Mouse (Mus musculus) kidney, postnatal 0 days (tissue): ENCODE measurements around the gene Nkain4. TPM values are rescaled to one million over a fixed set of nuclear protein-coding genes. Genes with fewer than 3 reads are reported as not detected.

ENCODE experiments used
- ATAC-seq: fragments of 200-750 bp; cut with Nextera tagmentation; replicated peaks from 2 replicates; pipeline ENCODE4 v1.8.0; 2017; ENCODE audit warnings: low read depth, moderate number of reproducible peaks, moderate TSS enrichment, moderate library complexity; ENCODE audit not compliant: low FRiP score
- DNase-seq: peaks from one replicate; pipeline ENCODE4 v3.0.0-alpha.2; 2016; ENCODE audit warnings: low spot score
- H3K27ac ChIP-seq: fragments of 300-500 bp; sonication (generic); 2 replicates; pipeline ENCODE4 v1.5.1; 2014; ENCODE audit warnings: mild to moderate bottlenecking
- H3K27me3 ChIP-seq: fragments of 300-500 bp; sonication (generic); 2 replicates; pipeline ENCODE4 v1.6.1; 2014; ENCODE audit warnings: low read length, mixed read lengths; ENCODE audit not compliant: insufficient read depth
- H3K36me3 ChIP-seq: fragments of 300-500 bp; sonication (generic); 2 replicates; pipeline ENCODE4 v1.6.1; 2014; ENCODE audit warnings: low read length, mixed read lengths; ENCODE audit not compliant: insufficient read depth
- H3K4me1 ChIP-seq: fragments of 300-500 bp; sonication (generic); replicated peaks from 2 replicates; pipeline ENCODE4 v1.6.1; 2014; ENCODE audit warnings: antibody characterized with exemption, low read length, mixed read lengths; ENCODE audit not compliant: insufficient read depth
- H3K4me2 ChIP-seq: fragments of 300-500 bp; sonication (generic); 2 replicates; pipeline ENCODE4 v1.6.1; 2014; ENCODE audit warnings: mild to moderate bottlenecking, low read length, moderate library complexity, mixed read lengths
- H3K4me3 ChIP-seq: fragments of 300-500 bp; sonication (generic); replicated peaks from 2 replicates; pipeline ENCODE4 v1.5.1; 2014; ENCODE audit warnings: low read depth, low read length
- H3K9ac ChIP-seq: fragments of 300-500 bp; sonication (generic); 2 replicates; pipeline ENCODE4 v1.6.1; 2014; ENCODE audit warnings: low read depth, low read length
- H3K9me3 ChIP-seq: fragments of 300-500 bp; sonication (generic); replicated peaks from 2 replicates; pipeline ENCODE4 v1.6.1; 2016; ENCODE audit warnings: low read length, inconsistent platforms, mixed read lengths
- CTCF ChIP-seq: IDR thresholded peaks from 2 replicates; pipeline ENCODE4 v1.5.1; 2016; ENCODE audit warnings: antibody characterized with exemption, low read depth, mild to moderate bottlenecking, moderate library complexity
- WGBS: fragments of 180-500 bp; shearing (Covaris S2); extraction: QIAGEN DNeasy Blood & Tissue Kit; methylation state at CpG from one replicate; pipeline ENCODE4 v1.1.7; 2014; 5-methylcytosine and 5-hydroxymethylcytosine counted together
- polyA plus RNA-seq: library from polyadenylated mRNA; unstranded; fragments of >200 nt; fragmentation: Nextera tagmentation; extraction: Ambion mirVana; gene quantifications from 2 replicates; pipeline ENCODE4 v1.2.1, GENCODE M21; 2015

Gene Nkain4
- polyA plus RNA-seq, 1 experiment from 2014 or later = 24.1 TPM

- Histone ChIP-seq H3K4me3 (no peak overlapping the region), H3K9ac (no peak overlapping the region), H3K4me2 (no peak overlapping the region), H3K27me3 (peaks cover 47% of the 10 kb centered on the region), H3K4me1 (peaks cover 16% of the 10 kb centered on the region), H3K27ac (no peak overlapping the region), H3K36me3 (no peaks in the 10 kb centered on the region), H3K9me3 (no peaks in the 10 kb centered on the region)
- 74% methylated on average over 11 of the region's 11 CpGs for WGBS
- TF ChIP-seq CTCF = no peak
- no peak for ATAC-seq
- no peak for DNase-seq
Observed at GRCm38 (mm10) chr2:180895837-180896525, 58.5 kb downstream of the Nkain4 start.

DNA sequence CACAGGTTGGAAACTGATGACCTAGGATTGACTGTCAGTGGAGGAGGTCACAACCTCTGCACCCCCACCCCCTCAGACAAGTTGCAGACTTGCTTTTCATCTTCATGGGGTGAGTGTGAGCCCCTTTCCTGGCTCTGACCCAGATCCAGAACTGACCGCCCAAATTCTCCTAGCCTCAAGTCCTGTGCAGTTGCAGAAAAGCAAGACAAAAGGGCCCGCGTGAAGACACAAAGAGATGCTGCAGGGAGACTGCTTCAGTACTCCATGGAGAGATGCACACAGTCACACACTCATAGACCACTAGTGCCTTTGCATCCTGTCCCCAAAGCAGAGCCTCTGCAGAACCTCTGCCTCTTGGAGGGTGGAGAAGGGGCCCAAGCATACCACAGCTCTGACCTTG, 59.2 kb downstream of the Nkain4 start:
- TF ChIP-seq CTCF = no peak
- no peak for ATAC-seq
- 86% methylated on average over 3 of the region's 3 CpGs for WGBS

DNA sequence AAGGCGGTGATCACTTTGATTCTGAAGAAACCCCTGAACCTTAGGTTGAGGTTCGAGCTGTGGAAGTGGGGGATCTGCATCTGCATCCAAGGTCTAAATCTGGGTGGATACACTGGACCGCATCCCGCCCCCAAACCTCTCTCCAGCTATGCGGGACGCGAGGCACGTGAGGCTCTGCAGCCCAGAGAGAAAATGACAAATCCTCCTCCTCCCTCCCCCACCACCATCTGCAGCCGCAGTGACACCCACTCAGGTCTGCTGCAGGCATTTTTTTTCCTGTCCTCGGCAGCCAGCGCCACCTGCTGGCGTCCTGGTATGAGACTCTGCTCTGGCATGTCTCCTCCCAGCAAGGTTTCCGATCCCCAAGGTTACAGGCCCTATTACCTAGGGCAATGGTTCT, 59.8 kb downstream of the Nkain4 start:
- Histone ChIP-seq H3K4me1 (peaks cover 24% of the 10 kb centered on the region), H3K36me3 (no peaks in the 10 kb centered on the region), H3K27ac (no peak overlapping the region), H3K9me3 (no peaks in the 10 kb centered on the region), H3K9ac (no peak overlapping the region), H3K4me3 (no peak overlapping the region), H3K27me3 (peaks cover 59% of the 10 kb centered on the region), H3K4me2 (no peak overlapping the region)
- no peak for ATAC-seq
- 4% methylated on average over 13 of the region's 13 CpGs for WGBS
- peak; percentile 74 for DNase-seq
- peak; percentile 71 for TF ChIP-seq CTCF

More for the DNA sequence above, 59.2 kb downstream of the Nkain4 start:
- peaks cover 53% of the 10 kb centered on the region for H3K27me3 ChIP-seq
- DNase-seq = no peak
- no peak overlapping the region for H3K27ac ChIP-seq
- H3K4me2 ChIP-seq = no peak overlapping the region
- no peak overlapping the region for H3K9ac ChIP-seq
- no peaks in the 10 kb centered on the region for H3K36me3 ChIP-seq
- H3K4me1 ChIP-seq = peaks cover 20% of the 10 kb centered on the region
- no peaks in the 10 kb centered on the region for H3K9me3 ChIP-seq
- no peak overlapping the region for H3K4me3 ChIP-seq

DNA sequence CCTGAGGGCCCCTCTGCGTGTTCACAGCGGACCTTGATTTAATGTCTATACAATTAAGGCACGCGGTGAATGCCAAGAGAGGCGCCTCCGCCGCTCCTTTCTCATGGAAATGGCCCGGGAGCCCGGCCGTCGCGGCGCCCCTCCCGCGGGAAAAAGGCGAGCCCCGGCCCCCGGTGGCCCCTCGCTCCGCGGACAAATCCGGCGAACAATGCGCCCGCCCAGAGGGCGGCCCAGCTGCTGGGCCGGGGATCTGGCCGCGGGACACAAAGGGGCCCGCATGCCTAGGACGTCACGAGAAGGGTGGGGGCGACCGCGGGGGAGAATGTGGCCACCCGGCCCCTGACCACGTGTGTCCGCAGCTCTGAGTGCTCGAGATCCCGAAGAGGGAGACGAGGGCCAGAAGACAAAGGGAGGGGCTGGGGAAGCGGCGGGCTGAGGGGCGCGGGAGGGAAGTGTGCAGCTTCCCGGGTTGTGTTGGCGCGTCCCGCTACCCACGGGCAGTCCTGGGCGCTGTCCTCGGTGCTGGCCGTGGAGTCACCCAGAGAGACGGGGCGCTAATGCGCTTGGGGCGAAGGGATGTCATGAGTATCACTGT, 60.4 kb downstream of the Nkain4 start:
- Histone ChIP-seq H3K4me1 (peaks cover 24% of the 10 kb centered on the region), H3K27me3 (peaks cover 65% of the 10 kb centered on the region), H3K9ac (no peak overlapping the region), H3K36me3 (no peaks in the 10 kb centered on the region), H3K4me2 (peak overlapping the region; percentile 71), H3K4me3 (peak overlapping the region; percentile 42), H3K9me3 (no peaks in the 10 kb centered on the region), H3K27ac (no peak overlapping the region)
- ATAC-seq (no peak), DNase-seq (peak; percentile 67)
- WGBS = under 1% methylated on average over 56 of the region's 57 CpGs
- TF ChIP-seq CTCF = no peak

DNA sequence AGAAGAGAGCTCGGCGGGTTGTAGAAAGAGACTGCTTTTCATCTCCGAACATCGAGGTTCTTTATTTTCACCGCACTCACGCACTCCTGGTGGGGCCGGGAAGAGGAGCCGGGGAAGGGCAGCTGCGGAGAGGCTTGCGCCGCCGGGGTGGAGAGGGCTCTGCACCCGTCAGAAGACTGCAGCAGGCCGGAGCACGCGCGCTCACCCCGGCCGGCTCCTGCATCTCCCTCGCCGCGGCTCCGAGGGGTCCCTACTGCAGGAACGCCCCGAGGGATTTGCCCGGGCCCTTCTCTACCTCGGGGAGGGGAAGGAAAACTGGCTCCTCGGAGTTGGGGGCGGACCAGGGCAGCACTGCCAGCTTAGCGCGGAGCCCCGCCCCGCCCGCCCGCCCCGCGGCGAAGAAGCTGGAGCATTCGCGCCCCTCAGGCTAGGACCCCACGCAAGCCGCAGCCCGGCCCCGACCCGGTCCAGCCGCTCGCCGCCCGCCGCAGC, 60.9 kb downstream of the Nkain4 start:
- Histone ChIP-seq H3K27ac (no peak overlapping the region), H3K9me3 (no peaks in the 10 kb centered on the region), H3K4me3 (peak overlapping the region; percentile 42), H3K36me3 (no peaks in the 10 kb centered on the region), H3K4me2 (peak overlapping the region; percentile 71), H3K27me3 (peaks cover 66% of the 10 kb centered on the region), H3K4me1 (peaks cover 24% of the 10 kb centered on the region), H3K9ac (no peak overlapping the region)
- under 1% methylated on average over 49 of the region's 50 CpGs for WGBS
- TF ChIP-seq CTCF = no peak
- ATAC-seq (0 out of 2 replicates have a peak, but pooled peaks have one; percentile 12), DNase-seq (no peak)

DNA sequence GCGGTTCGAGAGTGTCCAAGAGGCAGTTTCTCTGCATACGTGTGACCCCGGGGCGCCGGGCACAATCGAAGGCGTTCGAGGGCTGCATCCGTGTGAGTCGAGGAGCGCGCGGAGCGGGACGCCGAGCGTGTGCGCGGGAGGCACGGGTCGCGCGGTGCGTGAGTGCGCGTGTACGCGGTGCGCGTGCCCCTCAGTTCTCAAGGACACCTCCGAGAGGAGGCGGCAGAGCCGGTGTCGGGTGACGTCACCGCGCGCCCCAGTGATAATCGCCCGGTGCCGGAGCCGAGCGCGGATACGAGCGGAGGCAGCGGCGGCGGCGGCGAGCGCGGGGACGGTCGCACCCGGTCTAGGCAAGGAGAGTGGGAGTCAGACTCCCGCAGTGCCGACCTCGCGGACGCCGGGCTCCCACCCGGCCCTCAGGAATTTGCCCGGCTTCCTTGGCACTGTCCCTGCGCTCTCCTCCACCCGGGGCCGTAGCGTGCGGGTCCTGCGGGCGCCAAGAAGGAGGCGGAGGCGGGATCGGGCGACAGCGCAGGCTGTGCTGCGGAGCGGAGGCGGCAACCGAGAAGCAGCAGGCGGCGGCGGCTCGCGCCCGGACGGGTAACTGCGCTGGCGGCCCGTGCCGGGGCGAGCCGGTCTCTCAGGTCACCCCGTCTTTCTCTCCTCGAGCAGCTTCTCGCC, 61.5 kb downstream of the Nkain4 start:
- Histone ChIP-seq H3K36me3 (no peaks in the 10 kb centered on the region), H3K27me3 (peaks cover 66% of the 10 kb centered on the region), H3K27ac (no peak overlapping the region), H3K4me3 (peak overlapping the region; percentile 42), H3K4me2 (peak overlapping the region; percentile 71), H3K9ac (no peak overlapping the region), H3K4me1 (peaks cover 24% of the 10 kb centered on the region), H3K9me3 (no peaks in the 10 kb centered on the region)
- no peak for TF ChIP-seq CTCF
- no peak for ATAC-seq
- DNase-seq = no peak
- WGBS = under 1% methylated on average over 93 of the region's 97 CpGs
